Mouse (Mus musculus): ENCODE results near the gene Frat2. TPM values are rescaled to one million over a fixed set of nuclear protein-coding genes. Genes with fewer than 3 reads are reported as not detected.

Gene Frat2
- polyA plus RNA-seq (2014; fragmentation: Illumina TruSeq; extraction: RNeasy Lipid Tissue Mini Kit (QIAGEN cat#74804); ENCODE audit: insufficient read depth, low read depth, low replicate concordance) = 2.3 TPM

GRCm38 (mm10) chr19:41847992-41848851, at the start of gene Frat2:
Frat2 (minus strand) TSS chr19:41848132.

GRCm38 (mm10) chr19:41895460-41896318, 47.8 kb upstream of the Frat2 start, which contains the start of gene Rrp12:
Rrp12 (minus strand) TSS chr19:41896173.

GRCm38 (mm10) chr19:41829381-41830105, 18.4 kb downstream of the Frat2 start, which contains the start of gene Frat1:
Frat1 (plus strand) TSS chr19:41829970.

GRCm38 (mm10) chr19:41801742-41802369, 46.1 kb downstream of the Frat2 start, which contains the start of gene Arhgap19:
Arhgap19 (minus strand) TSS chr19:41802047.

Other genes starting within 250 kb of the Frat2 start
- not detected for gene Slit1, start 104.5 kb downstream of the Frat2 start, polyA plus RNA-seq (2014; fragmentation: Illumina TruSeq; extraction: RNeasy Lipid Tissue Mini Kit (QIAGEN cat#74804); ENCODE audit: insufficient read depth, low read depth, low replicate concordance)
- 1.5 TPM for gene Arhgap19, start 46.1 kb downstream of the Frat2 start, polyA plus RNA-seq (2014; fragmentation: Illumina TruSeq; extraction: RNeasy Lipid Tissue Mini Kit (QIAGEN cat#74804); ENCODE audit: insufficient read depth, low read depth, low replicate concordance)
- 2.7 TPM for gene Frat1, start 18.2 kb downstream of the Frat2 start, polyA plus RNA-seq (2014; fragmentation: Illumina TruSeq; extraction: RNeasy Lipid Tissue Mini Kit (QIAGEN cat#74804); ENCODE audit: insufficient read depth, low read depth, low replicate concordance)
- 2.7 TPM for gene Rrp12, start 48.0 kb upstream of the Frat2 start, polyA plus RNA-seq (2014; fragmentation: Illumina TruSeq; extraction: RNeasy Lipid Tissue Mini Kit (QIAGEN cat#74804); ENCODE audit: insufficient read depth, low read depth, low replicate concordance)
- 86.8 TPM for gene Pgam1, start 63.8 kb upstream of the Frat2 start, polyA plus RNA-seq (2014; fragmentation: Illumina TruSeq; extraction: RNeasy Lipid Tissue Mini Kit (QIAGEN cat#74804); ENCODE audit: insufficient read depth, low read depth, low replicate concordance)
- gene Exosc1, start 85.3 kb upstream of the Frat2 start, polyA plus RNA-seq (2014; fragmentation: Illumina TruSeq; extraction: RNeasy Lipid Tissue Mini Kit (QIAGEN cat#74804); ENCODE audit: insufficient read depth, low read depth, low replicate concordance) = 15.6 TPM
- 21.9 TPM for gene Zdhhc16, start 85.3 kb upstream of the Frat2 start, polyA plus RNA-seq (2014; fragmentation: Illumina TruSeq; extraction: RNeasy Lipid Tissue Mini Kit (QIAGEN cat#74804); ENCODE audit: insufficient read depth, low read depth, low replicate concordance)
- gene Mms19, start 133.0 kb upstream of the Frat2 start, polyA plus RNA-seq (2014; fragmentation: Illumina TruSeq; extraction: RNeasy Lipid Tissue Mini Kit (QIAGEN cat#74804); ENCODE audit: insufficient read depth, low read depth, low replicate concordance) = 12.7 TPM
- 13.2 TPM for gene Ubtd1, start 133.6 kb upstream of the Frat2 start, polyA plus RNA-seq (2014; fragmentation: Illumina TruSeq; extraction: RNeasy Lipid Tissue Mini Kit (QIAGEN cat#74804); ENCODE audit: insufficient read depth, low read depth, low replicate concordance)
- 0.29 TPM for gene Ankrd2, start 187.9 kb upstream of the Frat2 start, polyA plus RNA-seq (2014; fragmentation: Illumina TruSeq; extraction: RNeasy Lipid Tissue Mini Kit (QIAGEN cat#74804); ENCODE audit: insufficient read depth, low read depth, low replicate concordance)
- 4.7 TPM for gene Hoga1, start 197.5 kb upstream of the Frat2 start, polyA plus RNA-seq (2014; fragmentation: Illumina TruSeq; extraction: RNeasy Lipid Tissue Mini Kit (QIAGEN cat#74804); ENCODE audit: insufficient read depth, low read depth, low replicate concordance)
- 0.17 TPM for gene 4933411K16Rik, start 204.1 kb upstream of the Frat2 start, polyA plus RNA-seq (2014; fragmentation: Illumina TruSeq; extraction: RNeasy Lipid Tissue Mini Kit (QIAGEN cat#74804); ENCODE audit: insufficient read depth, low read depth, low replicate concordance)
- 2.8 TPM for gene Morn4, start 238.2 kb upstream of the Frat2 start, polyA plus RNA-seq (2014; fragmentation: Illumina TruSeq; extraction: RNeasy Lipid Tissue Mini Kit (QIAGEN cat#74804); ENCODE audit: insufficient read depth, low read depth, low replicate concordance)
- 20.0 TPM for gene Pi4k2a, start 242.3 kb upstream of the Frat2 start, polyA plus RNA-seq (2014; fragmentation: Illumina TruSeq; extraction: RNeasy Lipid Tissue Mini Kit (QIAGEN cat#74804); ENCODE audit: insufficient read depth, low read depth, low replicate concordance)